Mouse (Mus musculus): ENCODE data around the gene Olfr315.
"Not testable (repeated sequence)": the region's sequence is repeated elsewhere in the genome, so short reads cannot be mapped to it uniquely, and the experiment has no call there.

Olfr315 gene

GRCm38 (mm10) chr11:58814700-58815099 lies 41.7 kb downstream of the Olfr315 start, which contains the start of gene Olfr313:
Olfr313 (plus strand) TSS chr11:58815000.
- ATAC-seq (ENCODE audit: insufficient number of reproducible peaks, low FRiP score, low TSS enrichment): not testable (repeated sequence)

GRCm38 (mm10) chr11:58815676-58816075 lies 42.7 kb downstream of the Olfr315 start:
- no peak for ATAC-seq (ENCODE audit: insufficient number of reproducible peaks, low FRiP score, low TSS enrichment)

- not testable (repeated sequence) for ATAC-seq (ENCODE audit: insufficient number of reproducible peaks, low FRiP score, low TSS enrichment)
Measured at GRCm38 (mm10) chr11:58828937-58829336, 55.9 kb downstream of the Olfr315 start, which contains the start of gene Olfr312. Olfr312 (plus strand) TSS chr11:58829237.

GRCm38 (mm10) chr11:58829764-58830163 lies 56.8 kb downstream of the Olfr315 start:
- ATAC-seq (ENCODE audit: insufficient number of reproducible peaks, low FRiP score, low TSS enrichment): no peak

All from cerebellum, adult (tissue).